Mouse (Mus musculus) right cerebral cortex, postnatal 10 days (tissue): ENCODE data around the gene Uchl4.

Source experiments
- DNase-seq, 2 experiments: peaks; one replicate each; pipeline ENCODE4 v3.0.0; 2021; ENCODE audit warnings: low spot score in 2 of 2

The Uchl4 gene

GRCm38 (mm10) chr9:64273757-64274156 is 38.8 kb downstream of the Uchl4 start:
- DNase-seq, result no peak

GRCm38 (mm10) chr9:64274291-64274690 is 39.3 kb downstream of the Uchl4 start:
- DNase-seq, result no peak

- no peak for DNase-seq
Measured at GRCm38 (mm10) chr9:64274919-64275318, 39.9 kb downstream of the Uchl4 start.

- DNase-seq, result peak; percentile 75 to 83
Measured at GRCm38 (mm10) chr9:64277706-64278105, 42.7 kb downstream of the Uchl4 start.

GRCm38 (mm10) chr9:64278665-64279310 is 43.8 kb downstream of the Uchl4 start:
- DNase-seq, result no peak

- DNase-seq, result peak; percentile 95 to 96
Measured at GRCm38 (mm10) chr9:64281105-64281780, 46.2 kb downstream of the Uchl4 start, which contains the start of gene Tipin. Tipin (plus strand) TSS chr9:64281581.

- DNase-seq, result no peak
Measured at GRCm38 (mm10) chr9:64281781-64282178, 46.8 kb downstream of the Uchl4 start.

- no peak for DNase-seq
Measured at GRCm38 (mm10) chr9:64282404-64282987, 47.5 kb downstream of the Uchl4 start.
